Mouse (Mus musculus): ENCODE data around the gene Akap13. TPM values are rescaled to one million over a fixed set of nuclear protein-coding genes. Genes with fewer than 3 reads are reported as not detected.
A peak's percentile ranks its signal among the peaks of the same experiment; 100 is the strongest.

Akap13 gene
- 10 to 100 TPM; 53.7 to 59.6 TPM for total RNA-seq (2021)
- long read RNA-seq, partial matches to known transcripts: 13 of 17 reads
- long read RNA-seq, other reads (novel, unspliced or antisense): 4 of 17 reads

DNA sequence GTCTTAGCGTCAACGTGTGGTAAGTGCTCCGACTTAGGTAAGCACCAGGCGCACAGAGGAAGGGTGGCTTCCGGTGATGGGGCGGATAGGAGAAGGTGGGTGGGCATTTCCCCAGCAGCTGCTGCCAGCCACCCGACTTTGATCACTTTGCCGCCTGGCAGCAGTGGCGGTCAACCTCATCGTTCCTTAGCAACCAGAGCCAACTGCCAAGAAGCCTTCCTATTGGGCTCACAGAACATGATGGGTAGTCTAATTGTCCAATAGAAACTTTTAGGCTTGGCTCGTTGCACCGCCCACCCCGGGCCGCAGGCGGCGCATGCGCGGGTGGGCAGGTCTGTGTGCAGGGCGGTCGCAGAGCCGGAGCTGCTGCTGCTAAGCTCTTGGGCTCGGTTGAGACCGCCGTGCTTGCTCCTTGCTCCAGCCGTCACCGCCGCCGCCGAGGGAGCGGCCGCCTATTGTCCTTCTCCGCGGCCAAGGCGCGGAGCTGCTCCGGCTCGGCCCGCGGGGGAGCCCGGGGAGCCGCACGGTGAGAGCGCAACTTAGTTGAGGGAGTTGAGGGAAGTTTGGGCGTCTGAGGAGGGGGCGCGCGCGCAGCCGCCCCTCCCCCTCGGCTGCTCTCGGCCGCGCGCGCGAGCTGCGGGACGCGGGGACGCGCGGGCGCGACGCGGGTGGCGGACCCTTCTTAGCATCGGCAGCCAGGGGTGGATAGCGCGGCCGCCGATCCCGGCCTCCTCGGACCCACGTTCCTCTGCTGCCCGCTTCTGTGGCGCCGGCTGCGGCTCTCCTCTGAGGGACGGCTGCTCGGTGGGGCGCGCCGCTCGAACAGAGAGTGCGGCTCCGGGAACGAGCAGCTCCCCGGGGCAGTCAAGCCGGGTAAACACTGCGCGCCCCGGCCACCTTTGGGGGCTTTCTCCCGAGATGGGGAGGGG lies at the start of gene Akap13:
Gene Akap13 (plus strand): TSS at position 312 of the 929 bp plus-strand sequence.
- DNase-seq (ENCODE audit: low spot score in 2 of 2): peak; percentile 97 to 98

DNA sequence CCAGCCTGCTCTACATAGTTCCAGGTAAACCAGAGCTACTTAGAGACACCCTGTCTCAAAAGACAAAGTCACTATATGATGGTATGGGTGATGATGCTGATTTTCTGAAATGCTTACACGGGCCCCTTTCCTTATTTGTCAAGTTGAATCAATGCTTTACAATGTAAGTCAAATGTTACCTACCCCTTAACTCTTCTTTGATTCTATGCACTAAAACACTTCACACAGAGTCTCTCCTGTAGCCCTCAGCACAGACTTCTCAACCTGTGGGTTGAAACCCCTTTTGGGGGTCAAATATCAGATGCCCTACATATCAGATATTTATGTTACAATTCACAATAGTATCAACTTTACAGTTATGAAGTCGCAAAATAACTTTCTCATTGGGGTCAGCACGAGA lies 44.7 kb upstream of the Akap13 start:
- no peak for DNase-seq (ENCODE audit: low spot score in 2 of 2)

DNA sequence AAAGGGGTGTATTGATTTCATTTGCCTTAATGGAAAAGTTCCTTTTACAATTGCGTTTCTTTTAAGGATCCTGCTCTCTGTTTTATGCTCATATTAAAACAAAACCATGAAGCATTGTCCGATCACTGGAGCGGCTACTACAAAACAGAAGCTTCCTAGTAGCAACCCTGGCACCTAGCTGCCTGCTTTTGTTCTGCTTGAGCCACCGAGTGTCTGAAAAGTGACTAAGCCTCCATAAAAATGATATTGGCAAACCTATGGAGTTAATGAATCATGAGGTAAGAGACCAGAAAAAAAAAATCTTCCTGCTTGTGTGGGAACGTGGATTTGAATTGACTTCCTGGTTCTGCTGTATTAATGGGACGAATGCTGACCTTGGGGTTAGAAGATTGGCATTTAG lies 44.1 kb upstream of the Akap13 start:
- no peak for DNase-seq (ENCODE audit: low spot score in 2 of 2)

DNA sequence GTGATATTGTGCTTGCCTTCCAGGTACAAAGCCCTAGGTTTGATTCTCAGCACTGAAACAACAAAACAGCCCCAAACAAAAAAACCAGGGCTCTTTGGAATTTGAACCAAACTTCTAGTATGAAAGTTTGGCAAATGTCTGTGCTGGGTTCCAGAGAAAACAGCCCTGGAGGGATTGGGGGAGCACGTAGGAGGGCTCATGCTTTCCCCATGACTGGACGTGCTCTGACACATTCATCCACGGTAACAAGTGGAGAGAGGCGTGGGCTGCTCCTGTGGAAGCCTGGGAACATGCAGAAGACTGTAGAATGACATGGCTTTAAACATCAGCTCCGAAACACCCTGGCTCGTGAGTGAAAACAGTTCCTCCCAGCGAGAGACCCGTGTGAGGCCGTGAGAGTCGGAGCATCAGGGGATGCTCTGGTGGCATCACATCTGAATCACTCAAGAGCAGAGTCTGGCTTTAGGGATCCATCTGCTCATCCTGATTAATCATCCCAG lies 43.3 kb upstream of the Akap13 start:
- DNase-seq (ENCODE audit: low spot score in 2 of 2): peak; percentile 24 to 55

DNA sequence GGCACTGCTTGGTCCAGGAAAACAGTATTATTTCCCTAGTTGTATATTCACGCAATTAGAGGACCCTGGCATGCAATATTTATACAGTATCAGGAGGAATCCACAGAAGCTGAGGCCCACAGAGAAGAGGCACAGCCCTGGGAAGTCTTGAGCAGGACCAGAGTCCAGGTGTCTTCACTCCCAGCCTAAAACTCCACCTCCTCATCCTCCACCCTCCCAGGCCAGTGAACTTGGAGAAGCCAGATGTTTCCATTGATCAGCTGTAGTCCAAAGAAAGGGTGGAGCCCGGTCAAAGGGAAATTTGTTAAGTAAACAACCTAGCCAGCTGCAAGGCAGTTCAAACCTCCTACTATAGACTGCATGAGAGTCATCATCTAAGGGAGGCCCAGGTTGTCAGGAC lies 42.8 kb upstream of the Akap13 start:
- no peak for DNase-seq (ENCODE audit: low spot score in 2 of 2)

DNA sequence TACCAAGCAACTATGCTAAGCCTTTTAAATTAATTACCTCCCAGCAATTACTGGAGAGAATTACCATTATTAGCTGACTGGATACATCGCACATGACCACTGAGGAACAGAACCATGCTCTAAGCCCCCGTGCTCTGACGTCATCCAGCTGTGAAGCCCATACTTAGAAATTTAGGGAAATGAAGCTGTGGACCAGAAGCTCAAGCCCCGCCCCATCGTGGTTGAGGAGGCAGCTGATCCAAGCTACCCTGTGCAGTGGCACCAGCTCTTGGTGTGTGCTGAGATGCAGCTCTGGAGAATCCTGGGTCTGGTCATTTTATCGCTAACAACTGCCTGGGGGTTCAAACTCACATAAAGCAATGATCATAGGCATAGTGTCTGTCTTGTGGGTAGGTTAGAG lies 41.4 kb upstream of the Akap13 start:
- DNase-seq (ENCODE audit: low spot score in 2 of 2): no peak

DNA sequence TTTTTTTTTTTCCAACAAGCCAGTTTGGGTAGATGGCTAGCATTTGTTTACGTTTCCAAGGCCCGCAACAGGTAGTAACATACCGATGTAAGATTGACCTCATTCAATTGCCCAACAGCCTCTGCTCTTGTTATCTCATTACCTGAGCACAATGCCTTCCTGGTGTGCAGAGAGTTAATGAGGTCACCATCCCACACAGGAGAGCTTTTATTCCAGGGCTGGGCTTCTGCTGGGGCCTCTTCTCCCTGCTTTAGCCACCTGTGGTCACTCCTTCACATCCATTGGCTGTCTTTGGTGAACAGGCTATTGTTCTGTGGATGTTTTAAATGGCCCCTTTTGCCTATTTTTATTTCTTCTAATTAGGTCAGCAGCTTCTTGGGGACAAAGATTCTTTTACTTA lies 41.0 kb upstream of the Akap13 start:
- DNase-seq (ENCODE audit: low spot score in 2 of 2): no peak

DNA sequence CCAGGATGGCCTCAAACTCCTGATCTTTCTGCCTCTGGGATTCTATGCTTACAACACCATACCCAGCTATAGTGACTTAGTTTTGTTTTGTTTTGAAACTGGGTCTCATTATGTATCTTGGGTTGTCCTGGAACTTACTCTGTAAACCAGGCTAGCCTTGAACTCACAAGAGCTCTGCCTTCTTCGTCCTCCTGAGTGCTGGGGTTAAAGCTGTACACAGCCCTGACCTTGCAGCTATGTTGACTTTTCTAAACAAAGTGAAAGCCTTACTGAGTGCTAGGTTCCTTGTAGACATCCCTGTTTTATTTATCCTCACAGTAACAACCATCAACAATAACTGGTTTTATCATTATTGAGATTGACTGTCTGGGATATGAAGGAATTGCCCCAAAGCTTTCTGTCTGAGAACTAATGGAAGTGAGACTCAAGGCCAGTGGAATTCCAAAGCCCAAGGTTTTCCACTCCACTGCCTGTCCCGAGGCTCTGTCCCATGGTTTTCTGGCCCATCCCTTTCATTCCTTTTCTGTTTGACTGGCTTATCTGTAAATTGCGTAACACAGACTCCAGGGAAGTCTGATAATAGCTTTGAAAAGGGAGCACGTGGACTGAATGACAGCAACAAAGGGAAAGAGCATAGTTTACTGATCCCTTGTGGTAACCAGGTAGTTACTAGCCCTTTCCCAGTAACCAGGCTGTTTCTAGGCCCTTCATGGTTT lies 40.0 kb upstream of the Akap13 start:
- DNase-seq (ENCODE audit: low spot score in 2 of 2): no peak

DNA sequence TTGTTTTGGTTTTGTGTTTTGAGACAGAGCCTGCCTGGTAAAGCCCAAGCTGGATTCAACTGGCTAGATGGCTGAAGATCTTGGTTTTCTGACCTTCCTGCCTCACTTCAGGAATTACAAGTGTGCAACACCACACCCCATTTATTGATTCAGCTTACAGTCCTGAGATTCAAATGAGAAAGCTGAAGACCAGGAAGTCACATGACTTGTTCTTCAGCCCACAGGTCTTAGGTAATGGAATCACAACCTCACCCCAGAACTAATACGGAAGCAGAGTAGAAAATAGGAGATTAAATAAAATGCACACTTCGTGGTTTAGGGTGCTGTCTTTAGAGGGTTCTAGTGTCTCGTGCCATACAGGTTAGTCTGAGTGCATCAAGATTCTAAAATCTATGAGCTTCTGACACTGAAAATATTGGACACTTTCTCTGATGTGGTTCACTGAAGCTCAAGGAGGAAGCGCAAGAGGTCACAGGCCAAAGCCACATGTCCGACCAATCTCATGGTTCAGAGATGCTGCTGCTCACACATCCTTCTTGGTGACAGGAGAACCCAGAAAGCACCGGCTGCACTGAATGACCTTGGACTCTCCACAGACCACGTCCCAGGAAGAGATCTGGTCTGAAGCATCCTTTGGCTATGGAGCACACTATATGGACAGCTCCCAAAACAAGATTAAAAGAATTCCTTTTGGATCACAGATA lies 39.3 kb upstream of the Akap13 start:
- no peak for DNase-seq (ENCODE audit: low spot score in 2 of 2)

DNA sequence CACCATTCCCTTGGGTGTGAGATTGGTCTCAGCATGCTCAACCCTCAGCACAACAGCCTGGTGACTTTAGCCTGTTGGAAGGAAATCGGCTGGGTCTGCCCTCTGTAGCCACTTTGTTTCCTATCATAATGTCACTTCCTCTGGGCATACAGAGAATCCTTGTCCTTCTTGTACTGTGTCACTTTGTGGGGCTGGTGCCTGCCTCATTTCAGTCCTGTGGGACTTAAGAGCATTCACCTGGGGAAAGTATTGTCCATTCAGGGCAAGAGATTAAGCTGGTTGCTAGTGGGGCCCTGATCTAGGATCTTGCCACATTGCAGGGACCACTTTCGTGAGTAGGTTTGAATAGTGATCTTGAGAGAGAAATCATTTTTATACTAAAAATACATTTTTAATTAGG lies 34.4 kb upstream of the Akap13 start:
- DNase-seq (ENCODE audit: low spot score in 2 of 2): no peak

DNA sequence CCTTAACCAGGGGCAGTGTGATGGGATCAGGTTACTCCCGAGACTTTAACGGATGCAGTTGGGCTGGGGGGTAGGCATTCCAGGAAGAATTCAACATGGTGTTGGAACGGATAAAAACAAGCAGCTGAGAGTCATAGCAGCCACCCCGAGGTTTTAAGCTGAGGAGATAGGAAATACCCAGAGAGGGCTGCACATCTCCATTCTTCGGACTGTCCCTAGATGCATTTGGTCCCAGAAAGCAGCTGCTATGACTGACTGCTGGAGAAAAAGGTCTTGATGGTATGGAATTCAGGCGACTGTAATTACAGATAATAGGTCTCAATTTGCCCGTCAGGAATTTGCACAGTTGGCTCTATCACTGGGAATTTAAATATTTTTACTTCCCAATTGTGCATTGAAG lies 31.2 kb upstream of the Akap13 start:
- no peak for DNase-seq (ENCODE audit: low spot score in 2 of 2)

DNA sequence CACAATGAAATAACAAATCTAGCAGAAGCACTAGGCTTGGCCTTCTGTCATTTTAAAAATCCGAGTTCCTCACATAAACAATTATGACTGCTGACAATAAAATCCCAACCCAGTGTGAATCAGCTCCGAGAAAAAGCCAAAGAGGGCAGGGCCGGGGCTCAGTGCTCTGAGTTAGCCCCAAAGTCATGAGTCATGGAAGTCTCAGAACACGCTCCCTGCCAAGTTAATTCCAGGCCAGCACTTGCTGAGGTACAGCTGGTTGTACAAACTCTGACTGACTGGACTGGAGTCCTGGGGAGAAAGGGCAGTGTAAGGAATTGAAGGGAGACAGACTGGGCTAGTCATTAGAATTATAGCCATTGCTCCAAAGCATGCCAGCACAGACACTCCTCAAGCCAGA lies 28.0 kb upstream of the Akap13 start:
- DNase-seq (ENCODE audit: low spot score in 2 of 2): no peak

DNA sequence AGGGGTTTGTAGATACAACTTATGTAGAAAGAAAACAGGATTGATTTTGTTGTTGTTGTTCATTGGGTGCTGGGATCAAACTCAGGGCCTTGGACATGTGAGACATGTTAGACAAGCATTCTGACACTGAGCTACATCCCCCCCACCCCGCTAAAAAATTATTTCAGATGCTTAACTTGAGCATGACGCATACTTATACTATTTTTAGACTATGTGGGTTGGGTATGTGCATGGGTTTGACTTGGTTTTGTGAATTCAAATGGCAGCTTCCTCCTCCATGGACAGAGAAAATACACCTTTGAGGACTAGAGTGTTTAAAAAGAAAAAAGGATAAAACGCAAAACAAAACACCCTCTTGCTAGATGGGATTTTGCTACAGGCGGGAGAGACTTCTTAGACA lies 26.4 kb upstream of the Akap13 start:
- no peak for DNase-seq (ENCODE audit: low spot score in 2 of 2)

DNA sequence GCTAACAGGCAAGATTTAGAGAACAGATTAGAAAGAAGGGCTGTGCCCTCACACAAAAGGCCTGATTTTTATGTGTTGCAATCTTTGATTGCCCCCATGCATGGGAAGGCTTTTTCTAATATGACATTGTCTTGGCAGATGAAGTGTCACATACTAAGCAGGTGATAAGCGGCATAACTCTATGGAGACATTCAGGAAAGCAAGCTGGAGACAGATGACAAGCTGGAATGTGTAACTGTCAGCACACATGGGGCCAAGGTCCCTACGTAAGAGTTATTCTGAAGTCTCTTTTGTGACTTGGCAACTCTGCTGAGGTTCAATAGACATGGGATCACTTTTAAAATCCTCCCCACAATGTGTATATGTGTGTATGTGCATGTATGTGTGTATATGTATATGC lies 24.8 kb upstream of the Akap13 start:
- DNase-seq (ENCODE audit: low spot score in 2 of 2): no peak

DNA sequence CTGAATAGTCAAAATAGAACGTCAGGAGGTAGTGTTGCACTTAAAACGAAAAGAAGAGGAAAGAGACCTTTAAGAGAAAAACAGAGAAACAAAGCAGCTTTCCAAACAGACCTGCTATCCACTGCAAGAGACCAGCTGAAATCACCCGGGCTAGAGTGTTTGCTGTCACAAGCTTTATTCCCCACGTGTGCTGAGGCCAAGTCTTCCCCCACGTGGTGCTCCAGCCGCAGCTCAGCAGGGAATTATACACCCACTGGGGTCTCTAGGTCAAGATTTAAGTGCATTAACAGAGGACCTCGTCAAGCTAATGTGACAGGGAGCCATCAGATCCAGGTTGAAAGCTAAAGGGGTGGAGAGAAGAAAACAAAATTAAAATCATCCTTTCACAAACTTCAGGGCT lies 24.3 kb upstream of the Akap13 start:
- DNase-seq (ENCODE audit: low spot score in 2 of 2): no peak

DNA sequence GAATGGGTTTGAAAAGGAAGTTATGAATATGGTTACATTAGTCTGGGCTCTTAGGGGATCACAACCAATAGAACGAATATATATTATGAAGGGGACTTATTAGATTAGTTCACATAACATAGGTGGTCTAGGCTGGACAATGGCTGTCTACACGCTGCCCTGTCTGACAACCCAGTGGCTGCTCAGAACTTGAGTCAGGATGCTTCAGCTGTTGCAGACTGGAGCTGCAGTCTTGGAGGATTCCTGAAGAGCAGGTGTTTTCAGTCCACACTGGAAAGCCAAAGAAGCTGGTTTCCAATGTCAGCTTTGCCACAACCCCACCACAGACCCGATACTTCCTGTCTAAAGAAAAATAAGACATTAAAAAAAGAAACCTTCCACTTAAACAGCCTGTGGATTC lies 23.3 kb upstream of the Akap13 start:
- no peak for DNase-seq (ENCODE audit: low spot score in 2 of 2)

DNA sequence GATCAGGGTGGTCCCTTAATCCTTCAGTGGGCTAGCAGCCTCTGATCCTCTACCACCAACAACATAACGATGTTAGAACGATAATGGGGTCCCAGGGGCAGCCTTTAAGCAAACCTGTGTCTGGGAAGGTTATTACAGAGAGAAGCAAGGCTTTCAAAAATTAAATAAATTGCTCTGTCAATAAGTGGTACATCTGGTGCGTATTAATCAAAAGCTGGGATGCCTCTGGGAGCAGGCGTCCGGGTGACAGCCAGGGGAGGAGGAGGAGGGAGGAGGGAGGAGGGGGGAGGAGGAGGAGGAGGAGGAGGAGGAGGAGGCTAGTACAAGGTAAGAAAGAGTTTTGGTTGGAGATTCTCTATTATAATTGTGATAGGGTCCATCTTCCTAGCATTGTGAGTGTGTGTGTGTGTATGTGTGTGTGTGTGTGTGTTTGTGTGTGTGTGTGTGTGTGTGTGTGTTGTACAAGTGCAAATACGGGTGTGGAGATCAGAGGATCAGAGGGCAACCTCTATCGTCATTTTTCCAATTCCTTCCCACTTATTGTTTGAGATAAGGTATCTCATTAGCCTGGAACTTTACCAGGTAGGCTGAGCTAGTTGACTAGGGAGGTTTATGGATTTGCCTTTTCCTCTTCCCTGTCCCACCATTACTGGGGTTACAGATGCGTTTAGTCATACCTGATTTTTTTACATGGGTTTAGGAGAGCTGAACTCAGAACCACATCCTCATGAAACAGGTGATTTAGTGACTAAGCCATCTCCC lies 18.7 kb upstream of the Akap13 start:
- no peak for DNase-seq (ENCODE audit: low spot score in 2 of 2)

DNA sequence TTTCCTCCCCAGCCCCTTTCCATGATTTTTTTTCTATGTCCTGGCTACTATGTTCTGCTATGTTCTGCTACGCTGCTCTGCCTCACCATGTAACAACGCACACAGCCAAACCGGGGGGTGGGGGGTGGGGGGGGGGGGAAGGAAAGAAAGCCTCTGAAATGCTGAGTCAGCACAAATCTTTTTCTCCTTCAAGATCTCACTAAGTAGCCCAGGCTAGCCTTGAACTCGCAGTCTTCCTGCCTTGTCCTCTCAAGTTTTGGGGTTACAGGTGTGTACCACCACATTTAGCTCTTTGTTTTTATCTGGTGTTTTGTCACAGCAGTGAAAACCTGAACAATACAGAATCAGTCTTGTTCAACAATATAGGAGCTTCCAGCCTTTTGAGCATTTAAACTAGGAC lies 15.8 kb upstream of the Akap13 start:
- DNase-seq (ENCODE audit: low spot score in 2 of 2): no peak

DNA sequence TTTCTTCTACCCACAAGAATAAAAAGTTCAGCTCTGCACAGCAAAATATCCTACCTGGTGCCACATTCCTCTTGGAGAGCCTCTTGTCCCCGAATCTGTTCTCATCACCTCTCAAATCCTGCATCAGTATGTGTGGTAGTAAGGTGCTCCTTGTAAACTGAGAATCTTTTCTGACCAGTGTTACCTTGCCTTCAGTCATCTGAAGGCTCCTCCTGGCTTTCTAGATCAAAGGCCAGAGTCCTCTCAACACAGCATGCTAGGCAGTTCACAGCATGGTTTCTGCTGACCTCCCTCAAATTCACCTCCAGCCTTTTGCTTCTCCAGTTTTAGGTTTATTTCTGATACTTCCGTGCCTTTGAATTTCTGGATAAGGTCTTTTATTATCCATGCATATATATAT lies 15.1 kb upstream of the Akap13 start:
- DNase-seq (ENCODE audit: low spot score in 2 of 2): no peak

DNA sequence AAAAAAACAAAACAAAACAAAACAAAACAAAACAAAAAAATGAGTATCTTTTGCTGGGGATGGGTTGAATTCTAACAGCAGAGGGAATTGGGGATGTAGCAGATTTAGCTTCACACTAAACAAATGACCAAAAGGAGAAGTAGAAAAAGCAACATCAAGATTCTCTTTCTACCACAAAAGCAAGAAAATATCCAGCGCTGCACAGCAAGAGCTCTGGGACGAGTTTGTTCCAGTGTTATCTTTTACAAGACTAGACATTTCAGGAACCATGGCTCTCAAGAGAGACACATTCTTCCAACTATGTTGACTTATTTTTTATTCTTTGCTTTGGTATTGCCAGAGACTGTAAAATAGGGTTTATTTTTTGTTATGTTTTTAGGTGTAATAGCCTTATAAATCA lies 13.4 kb upstream of the Akap13 start:
- no peak for DNase-seq (ENCODE audit: low spot score in 2 of 2)
